Mouse (Mus musculus) cerebellum, adult 11-12 months (tissue): ENCODE measurements around the gene Dab1.

ENCODE experiments used
- DNase-seq: peaks from one replicate; pipeline ENCODE4 v3.0.0; 2022

Gene Dab1

GRCm38 (mm10) chr4:104121959-104122358, 502.8 kb downstream of the Dab1 start:
- no peak for DNase-seq

GRCm38 (mm10) chr4:104122364-104122763, 503.2 kb downstream of the Dab1 start:
- no peak for DNase-seq

DNA sequence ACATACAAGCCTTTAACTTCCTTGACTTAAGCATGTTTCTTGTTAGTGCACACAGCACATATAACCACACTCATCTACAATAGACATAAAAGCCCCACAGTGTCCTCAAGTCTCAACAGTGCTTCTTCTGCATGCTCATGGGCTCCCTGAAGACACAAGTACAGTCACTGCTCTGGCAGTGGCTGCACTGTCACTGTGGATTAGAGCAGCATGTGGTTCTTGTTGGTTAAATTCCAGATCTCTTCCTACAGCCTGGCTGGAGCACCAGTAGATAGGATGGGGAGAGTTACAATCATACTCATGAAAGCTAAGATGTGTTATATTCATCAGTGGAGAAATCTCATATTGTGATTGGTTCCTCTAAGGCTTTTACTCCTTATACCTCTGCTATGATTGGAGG, 534.5 kb downstream of the Dab1 start:
- DNase-seq: no peak

- no peak for DNase-seq
Measured at GRCm38 (mm10) chr4:104178067-104178466, 558.9 kb downstream of the Dab1 start.

DNA sequence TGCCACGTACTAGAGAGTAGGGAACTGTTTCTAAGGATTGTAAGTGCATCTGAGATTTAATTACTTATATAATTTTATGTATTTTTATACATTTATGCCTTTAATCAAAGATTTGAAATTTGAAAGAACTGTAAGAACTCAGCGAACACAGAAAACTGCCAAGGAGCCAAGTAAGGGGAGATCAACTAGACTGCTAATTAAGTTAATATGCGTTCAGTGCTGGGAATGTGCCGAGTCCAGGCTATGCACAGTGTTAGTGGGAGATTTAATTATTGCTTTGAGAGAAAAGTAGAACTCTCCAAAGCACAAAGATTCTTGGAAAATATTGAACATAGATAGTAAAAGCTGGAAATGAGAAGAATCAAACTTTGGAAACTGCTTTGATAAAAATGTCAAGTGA, 567.2 kb downstream of the Dab1 start:
- no peak for DNase-seq

DNA sequence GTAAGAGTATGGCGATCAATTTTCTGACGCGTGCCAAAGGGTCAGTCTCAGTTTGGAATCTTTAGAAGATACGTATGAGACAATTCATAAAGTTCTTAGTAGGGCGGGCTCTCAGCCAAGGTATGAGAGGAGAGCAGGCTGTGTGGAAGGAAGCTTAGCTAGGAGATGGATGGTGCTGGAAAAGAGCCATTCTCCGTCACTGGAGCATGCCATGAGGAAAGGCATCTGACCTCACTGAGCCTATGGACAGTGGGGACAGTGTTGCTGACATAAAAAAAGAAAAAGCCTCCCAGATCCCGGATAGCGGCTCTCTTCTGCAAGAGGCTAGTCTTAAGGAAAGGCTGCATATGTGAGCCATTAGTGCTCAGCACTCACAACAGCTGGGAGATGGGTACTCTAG, 579.5 kb downstream of the Dab1 start:
- no peak for DNase-seq

DNA sequence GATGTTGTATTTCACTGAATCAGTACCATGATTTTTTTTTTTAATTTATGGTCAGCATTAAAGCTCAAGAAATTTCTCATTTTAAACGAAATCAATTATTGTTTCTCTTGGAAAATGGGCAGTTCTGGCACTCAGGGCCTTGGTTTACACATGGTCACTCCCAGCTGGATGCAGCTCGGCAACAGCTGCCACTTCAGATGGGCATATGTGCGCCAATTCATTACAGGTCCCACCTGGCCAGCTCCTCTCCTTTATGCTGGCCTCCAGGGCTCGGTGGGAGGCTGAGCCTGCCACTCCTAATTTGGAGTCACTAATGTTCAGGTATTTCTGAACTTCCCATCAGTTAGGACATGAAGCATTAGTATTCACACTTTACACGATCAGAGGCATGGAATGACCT, 582.5 kb downstream of the Dab1 start:
- peak; percentile 53 for DNase-seq

- peak; percentile 26 for DNase-seq
Measured at GRCm38 (mm10) chr4:104204047-104204446, 584.9 kb downstream of the Dab1 start.

- DNase-seq: no peak
Measured at GRCm38 (mm10) chr4:104206639-104207038, 587.5 kb downstream of the Dab1 start.

DNA sequence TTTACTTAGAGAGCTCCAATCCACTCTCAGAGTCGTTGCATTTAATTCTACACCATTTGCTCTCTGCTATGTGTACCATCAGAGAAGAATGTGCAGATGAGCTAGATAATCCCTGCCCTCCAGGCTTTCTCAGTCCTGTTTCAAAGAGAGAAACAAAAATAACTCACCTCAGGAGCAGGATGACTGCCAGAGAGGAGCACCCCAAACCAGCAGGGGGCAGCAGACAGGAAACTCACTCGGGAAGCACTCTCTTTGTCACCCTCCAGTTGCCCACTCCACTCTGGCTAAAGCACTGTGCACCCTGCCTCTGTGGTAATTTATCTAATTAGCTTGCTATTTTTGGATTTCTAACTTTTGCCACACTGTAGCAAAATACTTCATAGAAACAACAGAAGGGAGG, 589.9 kb downstream of the Dab1 start:
- no peak for DNase-seq

DNA sequence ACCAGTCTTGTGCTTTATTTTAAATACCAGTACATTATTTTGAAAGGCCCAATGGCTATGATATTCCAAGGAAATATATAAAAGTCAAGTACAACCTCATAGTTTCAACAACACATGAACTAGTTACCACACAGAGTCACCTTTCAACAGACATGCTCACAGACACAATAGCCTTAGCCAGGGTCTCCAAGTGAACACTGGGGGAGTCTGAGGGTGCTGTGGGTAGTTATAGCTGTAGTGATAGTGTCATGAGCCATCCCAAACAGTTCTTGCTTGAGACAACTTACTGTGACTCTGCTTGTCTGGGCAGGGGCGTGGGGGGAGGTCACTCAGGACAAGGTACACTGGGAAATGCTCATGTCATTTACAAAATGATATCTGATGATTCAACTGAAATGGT, 591.6 kb downstream of the Dab1 start:
- DNase-seq: no peak

DNA sequence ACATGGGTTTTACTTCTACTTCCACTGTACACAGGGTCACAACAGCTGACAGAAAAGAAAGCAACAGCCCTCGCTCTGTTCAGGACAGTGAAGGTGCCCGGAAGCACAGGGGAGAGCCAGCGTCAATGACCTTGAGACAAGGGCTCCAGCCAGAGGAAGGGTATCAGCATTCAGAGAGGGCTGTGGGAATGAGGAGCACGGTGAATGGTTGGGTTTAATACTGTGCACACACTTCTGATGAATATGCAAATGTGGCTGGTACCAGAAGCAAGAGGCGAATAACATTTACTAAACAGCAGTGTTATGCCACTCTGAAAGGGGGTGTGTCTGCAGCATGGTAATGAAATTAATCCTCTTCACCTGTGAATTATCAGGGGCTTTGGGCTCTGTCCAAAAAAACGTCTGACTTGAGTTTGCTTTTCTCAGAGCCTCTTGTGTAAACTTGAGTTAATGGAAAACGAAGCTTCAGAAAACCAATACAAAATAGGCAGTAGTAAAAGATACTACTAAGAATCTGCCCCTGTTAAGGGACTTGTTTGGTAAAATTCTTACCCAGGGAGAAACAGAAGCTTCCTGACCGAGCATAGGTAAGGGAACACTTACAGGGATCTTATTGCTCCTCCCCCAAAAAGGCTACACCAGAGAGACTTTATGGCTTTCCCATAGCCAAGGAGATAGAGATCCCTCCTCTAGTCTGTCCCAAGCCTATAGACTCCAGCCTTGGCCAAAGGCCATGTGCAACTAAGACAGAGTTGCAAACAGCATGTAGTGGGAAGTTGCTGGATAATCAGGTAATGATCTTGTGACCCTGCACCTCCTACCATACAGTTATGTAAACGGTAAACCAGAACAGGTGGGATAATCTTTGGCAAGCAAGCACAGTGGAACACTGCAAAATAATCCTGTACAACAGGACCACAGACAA, 592.6 kb downstream of the Dab1 start:
- DNase-seq: no peak

- DNase-seq: no peak
Measured at GRCm38 (mm10) chr4:104214724-104215123, 595.6 kb downstream of the Dab1 start.

DNA sequence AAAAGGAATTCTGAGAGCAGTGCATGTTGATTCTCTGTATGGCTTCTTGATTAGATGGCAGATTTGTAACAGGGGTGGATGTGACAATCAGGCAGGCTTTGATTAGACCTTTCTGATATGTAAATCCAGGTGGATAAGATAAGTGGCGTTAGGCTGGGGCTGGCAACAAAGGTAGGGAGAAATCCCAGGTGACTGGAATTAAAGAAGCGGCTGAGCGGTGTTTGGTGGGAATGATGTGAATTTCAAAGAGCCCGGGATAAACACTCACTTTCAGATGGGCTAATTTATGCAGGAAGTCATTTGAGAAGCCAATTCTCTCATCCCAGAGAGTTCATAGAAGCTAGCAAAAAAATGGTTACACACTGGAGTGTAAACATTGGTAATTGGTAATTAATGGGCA, 598.2 kb downstream of the Dab1 start:
- no peak for DNase-seq

DNA sequence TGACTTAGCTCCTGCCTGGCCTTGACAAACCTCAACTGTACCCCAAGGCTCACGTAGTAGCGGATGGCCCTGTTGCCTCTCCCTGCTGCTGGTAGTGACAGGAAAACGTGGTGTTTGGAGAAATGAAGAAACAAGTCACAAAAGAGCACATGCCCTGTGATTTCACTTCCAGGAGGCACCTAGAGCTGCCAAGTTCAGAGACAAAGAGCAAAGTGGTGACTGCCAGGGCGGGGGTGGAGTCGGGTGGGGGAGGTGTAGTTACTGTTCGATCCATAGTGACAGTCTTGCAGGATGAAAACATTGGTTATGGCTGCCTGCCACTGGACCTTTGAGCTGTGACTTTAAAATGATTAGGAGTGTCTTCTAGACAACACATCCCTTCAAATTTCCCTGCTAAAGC, 599.6 kb downstream of the Dab1 start:
- no peak for DNase-seq

- DNase-seq: no peak
Measured at GRCm38 (mm10) chr4:104220099-104220498, 600.9 kb downstream of the Dab1 start.

- DNase-seq: no peak
Measured at GRCm38 (mm10) chr4:104229296-104229695, 610.1 kb downstream of the Dab1 start.

DNA sequence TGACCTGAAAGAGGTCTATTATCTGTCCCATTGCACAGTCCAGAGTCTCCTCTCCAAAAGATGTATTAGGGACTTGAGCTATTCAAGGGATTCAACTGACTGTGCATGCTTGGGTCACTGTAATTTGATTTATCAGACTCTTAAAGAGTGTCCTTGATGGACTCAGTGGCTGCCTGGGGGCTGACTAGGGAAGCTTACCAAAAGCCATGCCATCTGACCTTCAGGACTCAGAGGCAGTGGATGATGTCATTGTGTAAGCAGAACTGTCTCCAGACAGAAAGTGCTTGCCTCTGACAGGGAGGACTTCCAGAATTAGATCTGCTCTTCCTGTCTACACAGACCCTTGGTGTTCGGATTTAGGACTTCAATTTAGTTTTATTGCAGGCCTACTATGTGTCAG, 627.3 kb downstream of the Dab1 start:
- no peak for DNase-seq

GRCm38 (mm10) chr4:104249462-104249861, 630.3 kb downstream of the Dab1 start:
- no peak for DNase-seq

GRCm38 (mm10) chr4:104257776-104258175, 638.6 kb downstream of the Dab1 start:
- no peak for DNase-seq

GRCm38 (mm10) chr4:104269422-104270172, 650.4 kb downstream of the Dab1 start:
- DNase-seq: no peak

- DNase-seq: no peak
Measured at GRCm38 (mm10) chr4:104270173-104270557, 651.0 kb downstream of the Dab1 start.

- no peak for DNase-seq
Measured at GRCm38 (mm10) chr4:104275260-104275659, 656.1 kb downstream of the Dab1 start.

GRCm38 (mm10) chr4:104276916-104277315, 657.8 kb downstream of the Dab1 start:
- no peak for DNase-seq
